ENCODE assay signal across 8 mouse cellular contexts in the genomic region with DNA sequence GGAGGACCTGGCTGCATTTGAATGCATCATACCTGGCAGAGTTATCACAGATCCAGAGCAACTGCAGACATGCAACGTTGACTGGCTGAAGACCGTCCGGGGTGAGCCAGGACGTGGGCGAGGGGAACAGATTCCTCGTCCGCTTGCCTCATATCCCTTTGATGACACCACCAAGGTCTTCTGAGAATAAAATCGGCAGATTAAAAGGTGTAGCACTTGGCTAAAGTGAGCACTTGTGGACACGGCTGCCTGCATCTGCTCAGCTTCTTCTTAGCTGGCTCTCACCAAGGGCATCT. TPM values are rescaled to one million over a fixed set of nuclear protein-coding genes. Genes with fewer than 3 reads are reported as not detected.
DNase-seq lines count a peak whose midpoint lies in the region; ATAC-seq lines count a peak whose summit lies in the region.

No protein-coding gene starts in this region.

- H3K9me3 ChIP-seq in forebrain, embryonic 10.5 days, result no peaks in the 10 kb centered on the region
- H3K9me3 ChIP-seq in forebrain, embryonic 14.5 days (replicated peaks; ENCODE audit: control insufficient read depth, low read length), result no peaks in the 10 kb centered on the region
- no peaks in the 10 kb centered on the region for H3K9me3 ChIP-seq in midbrain, embryonic 10.5 days (replicated peaks)
- no peaks in the 10 kb centered on the region for H3K9me3 ChIP-seq in midbrain, embryonic 11.5 days (ENCODE audit: control insufficient read depth, low read length)
- no peaks in the 10 kb centered on the region for H3K9me3 ChIP-seq in limb, embryonic 13.5 days
- H3K9me3 ChIP-seq in stomach, embryonic 14.5 days (ENCODE audit: control insufficient read depth, low read depth, low read length), result no peaks in the 10 kb centered on the region

- H3K36me3 ChIP-seq in forebrain, embryonic 10.5 days (replicated peaks), result peaks cover 11% of the 10 kb centered on the region
- peaks cover under 1% of the 10 kb centered on the region; the same call in 1 of the 2 replicates for H3K36me3 ChIP-seq in forebrain, embryonic 14.5 days (ENCODE audit: control insufficient read depth, insufficient read depth, low read length)
- peaks cover 7% of the 10 kb centered on the region for H3K36me3 ChIP-seq in midbrain, embryonic 10.5 days
- H3K36me3 ChIP-seq in midbrain, embryonic 11.5 days (ENCODE audit: control insufficient read depth, insufficient read depth, low read length), result no peaks in the 10 kb centered on the region
- H3K36me3 ChIP-seq in limb, embryonic 13.5 days, result peaks cover 11% of the 10 kb centered on the region
- H3K36me3 ChIP-seq in stomach, embryonic 14.5 days (ENCODE audit: control insufficient read depth, insufficient read depth, low read length), result peaks cover 1% of the 10 kb centered on the region; the same call in 1 of the 2 replicates

- DNase-seq in forebrain, embryonic 10.5 days (ENCODE audit: extremely low spot score, low spot score), result no peak
- DNase-seq in forebrain, embryonic 14.5 days (ENCODE audit: low spot score), result no peak
- no peak for DNase-seq in midbrain, embryonic 10.5 days (ENCODE audit: low spot score)
- no peak for DNase-seq in midbrain, embryonic 11.5 days (ENCODE audit: low spot score, missing footprints)
- no peak for DNase-seq in adrenal gland, postnatal 14 days
- no peak for DNase-seq in frontal cortex, postnatal 36 days (ENCODE audit: low spot score in 2 of 2)

- no peak overlapping the region for H3K9ac ChIP-seq in forebrain, embryonic 14.5 days (ENCODE audit: low read length)
- no peak overlapping the region for H3K9ac ChIP-seq in midbrain, embryonic 11.5 days (ENCODE audit: low read length)
- H3K9ac ChIP-seq in limb, embryonic 13.5 days, result no peak overlapping the region
- no peak overlapping the region for H3K9ac ChIP-seq in stomach, embryonic 14.5 days (replicated peaks; ENCODE audit: low read depth, low read length)

- peaks cover 20% of the 10 kb centered on the region for H3K4me1 ChIP-seq in forebrain, embryonic 10.5 days
- H3K4me1 ChIP-seq in forebrain, embryonic 14.5 days (ENCODE audit: control insufficient read depth, insufficient read depth, low read length), result peaks cover 6% of the 10 kb centered on the region
- H3K4me1 ChIP-seq in midbrain, embryonic 10.5 days, result peaks cover 20% of the 10 kb centered on the region
- H3K4me1 ChIP-seq in midbrain, embryonic 11.5 days (ENCODE audit: control insufficient read depth, insufficient read depth, low read length), result peaks cover 7% of the 10 kb centered on the region
- peaks cover 14% of the 10 kb centered on the region for H3K4me1 ChIP-seq in limb, embryonic 13.5 days
- H3K4me1 ChIP-seq in stomach, embryonic 14.5 days (ENCODE audit: control insufficient read depth, insufficient read depth, low read length), result 0 out of 2 replicates have a peak, but pooled peaks cover 3% of the 10 kb centered on the region

- H3K4me3 ChIP-seq in forebrain, embryonic 10.5 days, result peak overlapping the region; percentile 62
- no peak overlapping the region for H3K4me3 ChIP-seq in forebrain, embryonic 14.5 days (ENCODE audit: low read depth, low read length)
- H3K4me3 ChIP-seq in midbrain, embryonic 10.5 days, result peak overlapping the region; percentile 68
- H3K4me3 ChIP-seq in midbrain, embryonic 11.5 days (ENCODE audit: low read depth, low read length), result no peak overlapping the region
- H3K4me3 ChIP-seq in limb, embryonic 13.5 days, result peak overlapping the region; percentile 53; the same call in 1 of the 2 replicates
- no peak overlapping the region for H3K4me3 ChIP-seq in stomach, embryonic 14.5 days (ENCODE audit: low read depth, low read length)

- WGBS in forebrain, embryonic 10.5 days, result 96% methylated on average over 9 of the region's 9 CpGs
- WGBS in forebrain, embryonic 14.5 days, result 95% methylated on average over 9 of the region's 9 CpGs
- WGBS in midbrain, embryonic 10.5 days, result 96% methylated on average over 9 of the region's 9 CpGs
- WGBS in midbrain, embryonic 11.5 days, result 92% methylated on average over 9 of the region's 9 CpGs
- WGBS in limb, embryonic 13.5 days, result 98% methylated on average over 9 of the region's 9 CpGs
- 95% methylated on average over 9 of the region's 9 CpGs for WGBS in stomach, embryonic 14.5 days

- no peaks in the 10 kb centered on the region for H3K27me3 ChIP-seq in forebrain, embryonic 10.5 days (ENCODE audit: poor library complexity, severe bottlenecking)
- H3K27me3 ChIP-seq in forebrain, embryonic 14.5 days (replicated peaks; ENCODE audit: control insufficient read depth, insufficient read depth, low read length), result no peaks in the 10 kb centered on the region
- no peaks in the 10 kb centered on the region for H3K27me3 ChIP-seq in midbrain, embryonic 10.5 days (ENCODE audit: low read depth, poor library complexity, severe bottlenecking)
- H3K27me3 ChIP-seq in midbrain, embryonic 11.5 days (ENCODE audit: control insufficient read depth, insufficient read depth, low read length), result no peaks in the 10 kb centered on the region
- H3K27me3 ChIP-seq in limb, embryonic 13.5 days, result no peaks in the 10 kb centered on the region
- H3K27me3 ChIP-seq in stomach, embryonic 14.5 days (ENCODE audit: control insufficient read depth, insufficient read depth, low read length), result no peaks in the 10 kb centered on the region

- no peak for ATAC-seq in forebrain, embryonic 14.5 days
- no peak for ATAC-seq in midbrain, embryonic 11.5 days (ENCODE audit: low FRiP score)
- ATAC-seq in limb, embryonic 13.5 days (ENCODE audit: low FRiP score, low read depth), result no peak
- no peak for ATAC-seq in stomach, embryonic 14.5 days (ENCODE audit: insufficient number of reproducible peaks, insufficient read depth, low FRiP score, low read depth)

- no peak overlapping the region for H3K4me2 ChIP-seq in forebrain, embryonic 14.5 days (ENCODE audit: low read length)
- H3K4me2 ChIP-seq in midbrain, embryonic 11.5 days, result no peak overlapping the region; the same call in 1 of the 2 replicates
- H3K4me2 ChIP-seq in limb, embryonic 13.5 days (replicated peaks), result peak overlapping the region; percentile 76
- H3K4me2 ChIP-seq in stomach, embryonic 14.5 days (replicated peaks; ENCODE audit: low read depth, low read length), result peak overlapping the region; percentile 76; the same call in 1 of the 2 replicates

- peak overlapping the region; percentile 88; the same call in 1 of the 2 replicates for H3K27ac ChIP-seq in forebrain, embryonic 10.5 days
- no peak overlapping the region for H3K27ac ChIP-seq in forebrain, embryonic 14.5 days (ENCODE audit: low read depth, low read length)
- peak overlapping the region; percentile 89 for H3K27ac ChIP-seq in midbrain, embryonic 10.5 days (replicated peaks)
- no peak overlapping the region for H3K27ac ChIP-seq in midbrain, embryonic 11.5 days (ENCODE audit: low read depth, low read length)
- no peak overlapping the region for H3K27ac ChIP-seq in limb, embryonic 13.5 days
- no peak overlapping the region for H3K27ac ChIP-seq in stomach, embryonic 14.5 days (ENCODE audit: low read length)

RNA-seq across cellular contexts. Expression of a gene that starts 1.8 kb away (rescaled TPM):
- polyA plus RNA-seq in forebrain, embryonic 10.5 days (2016; fragmentation: Nextera tagmentation; extraction: Ambion mirVana), result 13.3 and 16.0 TPM in 2 replicates
- 11.0 and 12.7 TPM in 2 replicates for polyA plus RNA-seq in forebrain, embryonic 14.5 days (2014; fragmentation: Nextera tagmentation; extraction: Ambion mirVana)
- polyA plus RNA-seq in midbrain, embryonic 10.5 days (2016; fragmentation: Nextera tagmentation; extraction: Ambion mirVana), result 14.8 and 18.9 TPM in 2 replicates
- 10.2 and 12.1 TPM in 2 replicates for polyA plus RNA-seq in midbrain, embryonic 11.5 days (2014; fragmentation: Nextera tagmentation; extraction: Ambion mirVana)
- 17.3 and 18.4 TPM in 2 replicates for polyA plus RNA-seq in limb, embryonic 13.5 days (2015; fragmentation: Nextera tagmentation; extraction: Ambion mirVana)
- polyA plus RNA-seq in stomach, embryonic 14.5 days (2014; fragmentation: Nextera tagmentation; extraction: Ambion mirVana), result 13.6 and 16.0 TPM in 2 replicates
- 39.7 and 45.1 TPM in 2 replicates for total RNA-seq in adrenal gland, postnatal 14 days (2021)

RNA-seq across cellular contexts. Expression of a gene that starts 22.7 kb away (rescaled TPM):
- 30.7 and 32.9 TPM in 2 replicates for polyA plus RNA-seq in forebrain, embryonic 10.5 days (2016; fragmentation: Nextera tagmentation; extraction: Ambion mirVana)
- polyA plus RNA-seq in forebrain, embryonic 14.5 days (2014; fragmentation: Nextera tagmentation; extraction: Ambion mirVana), result 8.0 and 8.5 TPM in 2 replicates
- polyA plus RNA-seq in midbrain, embryonic 10.5 days (2016; fragmentation: Nextera tagmentation; extraction: Ambion mirVana), result 24.3 and 25.7 TPM in 2 replicates
- polyA plus RNA-seq in midbrain, embryonic 11.5 days (2014; fragmentation: Nextera tagmentation; extraction: Ambion mirVana), result 16.4 and 17.8 TPM in 2 replicates
- 15.1 and 15.6 TPM in 2 replicates for polyA plus RNA-seq in limb, embryonic 13.5 days (2015; fragmentation: Nextera tagmentation; extraction: Ambion mirVana)
- 19.4 and 21.7 TPM in 2 replicates for polyA plus RNA-seq in stomach, embryonic 14.5 days (2014; fragmentation: Nextera tagmentation; extraction: Ambion mirVana)
- total RNA-seq in adrenal gland, postnatal 14 days (2021), result 15.2 and 17.3 TPM in 2 replicates

RNA-seq across cellular contexts. Expression of a gene that starts 24.8 kb away (rescaled TPM):
- 278 and 306 TPM in 2 replicates for polyA plus RNA-seq in forebrain, embryonic 10.5 days (2016; fragmentation: Nextera tagmentation; extraction: Ambion mirVana)
- 173 and 185 TPM in 2 replicates for polyA plus RNA-seq in forebrain, embryonic 14.5 days (2014; fragmentation: Nextera tagmentation; extraction: Ambion mirVana)
- polyA plus RNA-seq in midbrain, embryonic 10.5 days (2016; fragmentation: Nextera tagmentation; extraction: Ambion mirVana), result 271 and 294 TPM in 2 replicates
- polyA plus RNA-seq in midbrain, embryonic 11.5 days (2014; fragmentation: Nextera tagmentation; extraction: Ambion mirVana), result 229 and 230 TPM in 2 replicates
- polyA plus RNA-seq in limb, embryonic 13.5 days (2015; fragmentation: Nextera tagmentation; extraction: Ambion mirVana), result 251 and 255 TPM in 2 replicates
- polyA plus RNA-seq in stomach, embryonic 14.5 days (2014; fragmentation: Nextera tagmentation; extraction: Ambion mirVana), result 271 and 280 TPM in 2 replicates
- total RNA-seq in adrenal gland, postnatal 14 days (2021), result 70.1 and 70.7 TPM in 2 replicates

RNA-seq across cellular contexts. Expression of a gene that starts 34.6 kb away (rescaled TPM):
- not detected in 2 replicates for polyA plus RNA-seq in forebrain, embryonic 10.5 days (2016; fragmentation: Nextera tagmentation; extraction: Ambion mirVana)
- not detected in 2 replicates for polyA plus RNA-seq in forebrain, embryonic 14.5 days (2014; fragmentation: Nextera tagmentation; extraction: Ambion mirVana)
- polyA plus RNA-seq in midbrain, embryonic 10.5 days (2016; fragmentation: Nextera tagmentation; extraction: Ambion mirVana), result not detected in 2 replicates
- not detected in 2 replicates for polyA plus RNA-seq in midbrain, embryonic 11.5 days (2014; fragmentation: Nextera tagmentation; extraction: Ambion mirVana)
- 0.17 TPM in 1 of 2 replicates, not detected in the other for polyA plus RNA-seq in limb, embryonic 13.5 days (2015; fragmentation: Nextera tagmentation; extraction: Ambion mirVana)
- not detected in 2 replicates for polyA plus RNA-seq in stomach, embryonic 14.5 days (2014; fragmentation: Nextera tagmentation; extraction: Ambion mirVana)
- total RNA-seq in adrenal gland, postnatal 14 days (2021), result 0.60 TPM in 1 of 2 replicates, not detected in the other

Comparison
In these comparisons a context has a peak if more than half of its experiments do, and no peak if none do; other contexts are left out.
1. H3K27ac ChIP-seq: peak in forebrain, embryonic 10.5 days (single experiment) and midbrain, embryonic 10.5 days (single experiment); none in forebrain, embryonic 14.5 days (single experiment), midbrain, embryonic 11.5 days (single experiment), limb, embryonic 13.5 days (single experiment) and stomach, embryonic 14.5 days (single experiment).
2. H3K4me3 ChIP-seq: peak in forebrain, embryonic 10.5 days (single experiment), midbrain, embryonic 10.5 days (single experiment) and limb, embryonic 13.5 days (single experiment); none in forebrain, embryonic 14.5 days (single experiment), midbrain, embryonic 11.5 days (single experiment) and stomach, embryonic 14.5 days (single experiment).
3. H3K4me2 ChIP-seq: peak in limb, embryonic 13.5 days (single experiment) and stomach, embryonic 14.5 days (single experiment); none in forebrain, embryonic 14.5 days (single experiment) and midbrain, embryonic 11.5 days (single experiment).